Mouse (Mus musculus): ENCODE measurements at regions not wholly inside any gene's neighbourhood (a gene's known extent, or its start where the extent isn't known, plus 50 kb on each side); places are given as distances from the start of the nearest gene placed in this dataset.

- DNase-seq (ENCODE audit: low read depth, low spot score), result no peak
- 49% methylated on average over 4 of the region's 4 CpGs for WGBS
These were observed 306.5 kb downstream of the Gpam start for GRCm38 (mm10) chr19:54820587-54820986.

- 46% methylated on average over 8 of the region's 8 CpGs for WGBS
- no peak for DNase-seq (ENCODE audit: low read depth, low spot score)
These were observed 325.8 kb downstream of the Gpam start for GRCm38 (mm10) chr19:54801123-54801742.

- DNase-seq (ENCODE audit: low read depth, low spot score), result no peak
- WGBS, result 77% methylated on average over 3 of the region's 3 CpGs
These were observed 339.9 kb downstream of the Gpam start for GRCm38 (mm10) chr19:54787171-54787570.

DNA sequence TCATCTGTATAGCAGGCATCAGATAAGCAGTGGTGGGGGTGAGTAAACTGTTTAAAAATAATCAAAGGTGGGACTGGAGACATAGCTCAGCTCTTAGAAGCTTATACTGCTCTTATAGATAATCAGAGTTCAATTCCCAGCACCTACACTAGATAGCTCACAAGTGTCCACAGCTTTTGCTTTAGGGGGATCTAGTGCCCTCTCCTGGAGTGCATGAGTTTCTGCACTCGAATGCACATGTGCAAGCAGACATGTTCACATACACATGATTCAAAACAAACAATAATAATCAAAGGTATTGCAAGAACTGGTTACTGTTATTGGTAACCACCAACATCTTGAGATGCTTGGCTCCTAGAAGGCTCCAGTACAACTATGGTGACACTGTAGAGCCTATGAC, 343.3 kb downstream of the Gpam start:
- 60% methylated on average over 1 of the region's 1 CpGs for WGBS
- no peak for DNase-seq (ENCODE audit: low read depth, low spot score)

DNA sequence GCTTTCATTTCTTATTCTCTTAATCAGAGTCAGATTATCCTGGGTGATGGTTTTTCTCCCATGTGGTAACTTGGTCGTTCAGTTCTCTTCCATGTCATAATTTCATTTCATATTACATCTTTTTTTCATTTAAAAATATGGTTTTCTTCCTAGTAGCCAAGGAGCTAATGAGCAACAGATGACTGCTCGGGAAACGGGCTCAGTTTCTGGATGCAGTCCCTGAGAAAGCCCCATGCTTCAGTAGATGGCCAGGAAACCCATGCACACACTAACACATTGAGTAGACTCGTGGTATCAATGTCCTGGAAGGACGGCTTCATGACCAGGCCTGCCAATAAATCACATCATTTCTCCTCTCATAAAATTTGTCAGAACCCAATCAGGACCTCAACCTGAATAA, 369.3 kb downstream of the Gpam start:
- DNase-seq (ENCODE audit: low read depth, low spot score), result no peak
- WGBS, result 71% methylated on average over 5 of the region's 5 CpGs

- no peak for DNase-seq (ENCODE audit: low read depth, low spot score)
- 65% methylated on average over 8 of the region's 8 CpGs for WGBS
These were observed 370.3 kb downstream of the Gpam start for GRCm38 (mm10) chr19:54756681-54757257.

DNA sequence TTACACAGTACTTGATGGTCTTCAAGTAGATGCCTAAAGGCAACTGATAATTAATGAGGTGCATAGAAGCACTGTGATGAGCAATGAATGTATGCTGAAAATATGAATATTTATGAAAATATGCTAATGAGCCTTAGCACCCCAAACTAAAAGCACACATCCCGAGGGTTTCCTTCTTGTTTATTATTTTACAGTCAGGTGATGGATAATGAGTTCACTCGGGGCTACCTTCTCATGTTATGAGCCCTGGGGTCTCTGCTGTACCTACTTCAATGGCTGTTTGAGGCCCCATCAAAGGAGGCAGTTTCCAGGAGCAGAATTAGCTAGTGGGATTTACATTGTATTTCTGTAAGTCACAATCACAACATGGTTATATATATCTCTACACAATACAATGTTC, 371.6 kb downstream of the Gpam start:
- WGBS, result 58% methylated on average over 2 of the region's 2 CpGs
- DNase-seq (ENCODE audit: low read depth, low spot score), result no peak

GRCm38 (mm10) chr19:54733938-54734337, 393.1 kb downstream of the Gpam start:
- 73% methylated on average over 2 of the region's 2 CpGs for WGBS
- DNase-seq (ENCODE audit: low read depth, low spot score), result no peak

GRCm38 (mm10) chr19:54731749-54732148, 395.3 kb downstream of the Gpam start:
- no peak for DNase-seq (ENCODE audit: low read depth, low spot score)
- WGBS, result 27% methylated on average over 8 of the region's 8 CpGs

- DNase-seq (ENCODE audit: low read depth, low spot score), result no peak
- WGBS, result 77% methylated on average over 2 of the region's 2 CpGs
These were observed 395.7 kb downstream of the Gpam start for GRCm38 (mm10) chr19:54731315-54731714.

DNA sequence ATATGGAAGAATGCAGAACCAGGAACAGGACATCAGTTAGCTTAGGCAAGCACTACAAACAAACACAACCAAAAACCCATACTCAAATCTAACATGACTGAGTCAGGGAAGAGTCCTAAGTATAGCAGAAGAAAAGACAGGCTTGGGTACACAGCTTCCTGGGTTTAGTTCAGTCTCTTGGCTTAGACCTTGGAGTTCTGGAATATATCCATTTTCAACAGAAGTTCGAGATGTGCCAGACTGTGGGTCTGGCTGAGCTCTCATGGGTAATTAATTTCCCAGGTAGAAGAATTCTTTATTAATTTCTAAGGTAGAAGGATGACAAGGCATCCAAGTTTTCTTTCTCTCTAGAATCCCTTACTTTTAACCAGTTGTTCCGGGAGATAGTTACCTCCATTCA, 396.2 kb downstream of the Gpam start:
- no peak for DNase-seq (ENCODE audit: low read depth, low spot score)
- 82% methylated on average over 2 of the region's 2 CpGs for WGBS

- no peak for DNase-seq (ENCODE audit: low read depth, low spot score)
- WGBS, result 95% methylated on average over 2 of the region's 2 CpGs
These were observed 396.7 kb downstream of the Gpam start for GRCm38 (mm10) chr19:54730296-54730695.

DNA sequence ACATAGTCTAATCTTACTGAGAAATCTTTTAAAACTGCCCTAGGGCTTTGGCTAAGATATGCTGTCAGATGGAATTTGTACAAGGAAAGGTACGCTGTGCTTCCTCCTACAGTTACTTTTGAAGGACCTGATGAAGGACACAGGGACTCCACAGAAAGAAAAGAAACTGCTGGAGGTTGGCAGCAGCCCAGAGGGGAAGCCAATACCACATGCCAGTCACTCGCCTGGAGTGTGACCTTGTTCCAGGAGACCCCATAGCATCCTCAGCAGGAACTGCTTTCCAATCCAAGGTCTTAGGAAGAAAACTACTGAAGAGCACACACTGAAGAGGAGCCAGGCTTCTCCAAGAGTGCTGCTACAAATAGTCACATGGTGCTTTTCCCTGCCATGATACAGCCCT, 404.9 kb downstream of the Gpam start:
- WGBS, result 67% methylated on average over 2 of the region's 2 CpGs

GRCm38 (mm10) chr19:54697411-54697810, 429.6 kb downstream of the Gpam start:
- no peak for DNase-seq (ENCODE audit: low read depth, low spot score)
- 82% methylated on average over 8 of the region's 8 CpGs for WGBS

More for the DNA sequence above, 404.9 kb downstream of the Gpam start:
- DNase-seq (ENCODE audit: low read depth, low spot score), result no peak

DNA sequence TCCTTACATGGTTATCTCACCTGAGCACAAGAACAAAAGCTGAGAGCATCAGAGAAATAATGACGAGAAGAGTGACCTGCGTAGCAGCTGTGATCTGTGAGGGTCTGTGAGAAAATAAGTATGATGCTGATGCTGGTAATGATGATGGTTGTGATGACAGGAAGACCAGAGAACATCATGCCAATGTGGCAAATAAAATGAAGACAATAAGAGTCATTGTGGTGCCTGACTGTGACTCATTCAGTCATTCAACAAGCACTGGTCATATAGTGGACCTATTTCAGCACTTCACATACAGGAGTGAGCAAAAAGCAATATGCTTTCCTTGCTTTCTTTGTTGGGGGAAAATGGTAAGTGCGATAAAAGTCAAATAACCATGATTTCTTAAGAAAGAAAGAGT, 433.3 kb downstream of the Gpam start:
- WGBS, result 89% methylated on average over 3 of the region's 3 CpGs
- no peak for DNase-seq (ENCODE audit: low read depth, low spot score)

GRCm38 (mm10) chr19:54693094-54693493, 433.9 kb downstream of the Gpam start:
- DNase-seq (ENCODE audit: low read depth, low spot score), result no peak
- WGBS, result 72% methylated on average over 1 of the region's 1 CpGs

DNA sequence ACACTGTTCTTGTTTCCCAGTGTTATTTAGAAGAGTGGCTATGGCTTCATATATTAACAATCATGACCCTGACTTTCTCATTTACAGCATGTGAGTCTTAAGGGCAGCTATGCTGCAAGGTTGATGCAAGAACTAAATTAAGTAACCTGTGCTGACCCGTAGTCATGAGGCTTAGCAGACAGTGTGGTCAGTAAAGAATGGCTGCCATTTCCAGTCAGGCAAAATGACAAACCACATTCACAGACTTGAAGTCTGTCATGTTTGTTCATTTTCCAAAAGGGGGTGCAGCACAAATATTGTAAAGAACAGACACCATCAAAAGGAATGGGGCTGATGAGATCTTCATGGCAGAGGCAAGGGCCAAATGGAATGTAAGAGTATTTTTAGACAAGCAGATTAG, 435.2 kb downstream of the Gpam start:
- 76% methylated on average over 1 of the region's 1 CpGs for WGBS
- DNase-seq (ENCODE audit: low read depth, low spot score), result no peak

GRCm38 (mm10) chr19:54688630-54689029, 438.4 kb downstream of the Gpam start:
- DNase-seq (ENCODE audit: low read depth, low spot score), result no peak

DNA sequence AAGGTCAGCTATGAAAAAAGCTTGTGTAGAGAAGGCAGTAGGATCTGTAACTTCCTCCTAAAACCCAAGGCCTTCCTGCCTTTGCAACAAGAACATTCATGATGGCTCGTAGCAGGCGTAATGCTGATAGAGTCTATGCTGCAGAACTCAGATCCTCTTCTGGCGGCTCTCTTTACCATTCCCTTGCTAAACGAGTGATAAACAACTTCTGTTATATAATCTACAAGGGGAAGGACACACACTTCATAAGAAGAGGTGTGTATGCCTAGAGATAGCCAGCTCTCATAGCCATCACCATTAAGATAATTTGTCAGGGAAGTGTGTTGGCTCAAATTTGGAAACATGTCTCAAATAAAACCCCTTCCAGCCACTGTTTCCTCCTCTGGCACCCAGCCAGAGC, 441.9 kb downstream of the Gpam start:
- 74% methylated on average over 4 of the region's 4 CpGs for WGBS
- DNase-seq (ENCODE audit: low read depth, low spot score), result no peak
